Mouse (Mus musculus) fibroblast of lung, adult 2 months (primary cell): Measurements from ENCODE around the gene Tmem175.
A peak's percentile ranks its signal among the peaks of the same experiment; 100 is the strongest.

Experiments
- DNase-seq: peaks from one replicate; pipeline ENCODE4 v3.0.0-alpha.2; 2011; ENCODE audit warnings: low read depth

Tmem175 gene

DNA sequence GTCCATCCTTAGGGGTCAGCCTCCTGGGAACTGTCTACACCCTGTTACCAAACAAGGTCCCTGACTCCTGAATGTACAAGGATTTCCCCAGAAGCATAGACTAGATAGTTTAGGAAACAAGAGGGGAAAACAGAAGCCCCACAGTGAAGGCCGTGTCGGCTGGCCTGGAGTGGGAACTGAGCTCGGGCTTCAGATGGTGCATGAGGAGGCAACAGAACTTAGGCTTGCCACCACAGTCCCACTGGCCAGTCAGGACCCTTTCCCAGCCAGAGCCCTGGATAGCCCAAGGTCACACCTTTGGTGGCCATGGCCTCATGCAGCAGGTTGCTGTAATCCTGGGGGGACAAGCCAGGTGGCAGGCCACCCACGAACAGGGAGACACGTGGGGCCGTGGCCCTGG lies 23.8 kb downstream of the Tmem175 start:
- DNase-seq: no peak

DNA sequence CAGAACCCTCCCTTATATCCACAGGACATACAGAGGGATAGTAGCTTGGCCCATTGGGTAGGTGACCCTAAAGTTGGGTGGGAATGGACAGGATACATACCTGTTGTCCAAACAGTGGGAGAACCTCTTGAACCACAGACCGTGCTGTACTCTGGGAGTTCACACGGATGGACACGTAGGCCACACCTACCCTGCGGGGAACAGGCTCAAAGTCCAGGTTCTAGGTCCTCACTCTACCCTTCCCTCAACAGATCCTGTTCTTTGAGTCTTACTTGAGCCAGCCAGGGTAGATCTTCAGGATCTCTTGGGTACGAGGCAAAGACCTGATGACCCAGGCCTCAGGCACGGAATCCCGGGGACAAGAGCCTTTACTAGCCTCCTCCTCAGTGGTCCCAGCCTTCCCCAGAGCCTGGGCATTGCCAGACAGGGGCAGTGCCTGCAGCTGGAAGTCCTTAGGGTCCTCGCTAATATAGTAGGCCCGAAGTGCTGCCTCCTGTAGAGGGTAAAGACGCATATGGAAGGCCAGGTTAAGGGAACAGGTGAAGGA lies 24.9 kb downstream of the Tmem175 start:
- no peak for DNase-seq

- no peak for DNase-seq
These were observed 25.8 kb downstream of the Tmem175 start for GRCm38 (mm10) chr5:108655381-108655780.

- no peak for DNase-seq
These were observed 26.5 kb downstream of the Tmem175 start for GRCm38 (mm10) chr5:108655891-108656650.

DNA sequence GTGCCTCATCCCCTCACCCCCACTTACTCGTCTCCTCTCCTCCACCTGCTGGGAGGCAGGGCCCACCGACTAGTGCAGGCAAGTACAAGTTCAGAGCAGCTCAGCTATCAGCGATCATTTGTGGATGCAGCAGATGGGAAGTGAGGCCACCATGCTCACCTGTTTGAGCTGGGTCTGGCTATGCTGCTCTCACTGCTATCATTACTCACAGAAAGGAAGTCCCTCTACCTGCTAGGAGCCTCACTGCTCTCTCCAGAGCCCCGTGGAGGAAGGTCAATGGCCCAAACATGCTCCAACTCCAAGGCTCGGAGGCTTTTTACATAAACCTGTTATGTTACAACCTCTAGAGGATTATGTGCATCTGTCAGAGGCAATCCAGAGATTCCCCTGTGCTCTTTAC lies 27.8 kb downstream of the Tmem175 start:
- no peak for DNase-seq

- no peak for DNase-seq
These were observed 29.0 kb downstream of the Tmem175 start for GRCm38 (mm10) chr5:108658611-108659010.

DNA sequence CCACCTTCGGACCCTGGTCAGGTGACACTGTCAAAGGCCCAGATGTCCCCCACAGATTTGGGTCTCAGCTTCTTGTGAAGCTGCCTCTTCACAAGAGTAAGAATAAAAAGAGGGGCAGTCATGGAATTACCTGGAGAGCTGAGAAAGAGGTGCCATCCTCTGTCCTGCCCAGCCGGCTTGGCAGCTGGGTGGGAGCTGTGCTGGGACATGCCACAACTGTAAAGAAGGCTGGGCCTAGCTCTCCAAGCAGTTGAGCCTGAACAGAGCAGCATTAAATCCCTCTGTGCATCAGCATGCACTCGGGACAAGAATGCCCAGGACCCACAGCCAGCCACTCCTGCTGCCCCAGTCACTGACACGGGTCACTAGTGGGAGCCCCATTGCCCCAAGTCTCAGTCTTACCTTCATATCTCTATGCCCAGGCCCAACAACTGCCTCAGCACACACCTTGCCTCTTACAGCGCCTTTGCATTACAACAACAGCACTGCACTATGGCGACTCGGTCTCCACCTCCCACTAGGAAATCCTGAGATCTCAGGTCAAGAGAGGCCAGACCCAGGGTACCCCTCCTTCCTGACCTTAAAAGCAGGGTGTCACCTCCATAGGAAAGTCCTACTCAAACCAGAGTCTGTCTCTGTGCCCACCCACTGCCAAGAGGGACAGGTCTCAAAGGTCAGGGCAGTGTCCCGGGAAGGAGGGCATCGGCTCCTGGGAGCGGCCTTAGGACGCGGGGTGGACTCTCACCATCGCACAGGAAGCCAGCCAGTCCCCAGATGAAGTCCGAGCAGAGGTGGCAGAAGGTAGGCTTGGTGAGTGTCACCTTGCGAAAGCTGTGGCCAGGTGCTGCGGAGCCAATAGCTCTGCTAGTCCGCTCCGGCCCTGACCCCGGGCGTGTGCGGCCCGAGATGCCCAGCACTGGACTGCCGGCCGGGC lies 30.4 kb downstream of the Tmem175 start, which contains the start of gene Idua:
Idua (plus strand) TSS at position 634 of the 934 bp plus-strand sequence.
- no peak for DNase-seq

DNA sequence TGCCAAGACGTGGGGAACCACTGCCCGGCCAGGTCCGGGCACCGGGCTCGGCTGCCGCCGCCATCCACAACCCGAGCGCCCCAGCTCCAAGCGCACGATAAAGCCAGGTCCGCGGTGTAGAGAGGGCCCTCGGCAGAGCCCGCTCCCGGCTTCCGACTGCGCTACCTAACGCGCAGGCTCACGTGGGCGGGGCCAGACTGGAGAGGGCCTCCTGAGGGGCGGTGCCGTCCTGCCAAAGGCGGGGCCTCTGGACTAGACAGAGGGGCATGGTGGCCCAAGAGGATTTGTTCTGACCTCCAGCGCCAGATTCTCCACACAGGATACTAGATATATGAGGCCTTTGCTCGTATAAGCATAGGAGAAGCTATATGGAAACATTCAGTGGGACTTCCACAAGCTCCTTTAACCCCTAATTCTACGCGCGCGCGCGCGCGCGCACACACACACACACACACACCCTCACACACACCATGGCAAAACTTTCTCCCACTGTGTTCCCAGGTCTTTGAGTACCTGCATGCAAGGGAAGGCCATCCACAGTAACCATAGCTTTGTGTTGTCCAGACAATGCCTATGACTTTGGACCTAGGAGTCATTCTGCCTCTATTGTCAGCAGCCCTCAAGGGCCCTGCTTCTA lies 31.2 kb downstream of the Tmem175 start:
- DNase-seq: no peak

DNA sequence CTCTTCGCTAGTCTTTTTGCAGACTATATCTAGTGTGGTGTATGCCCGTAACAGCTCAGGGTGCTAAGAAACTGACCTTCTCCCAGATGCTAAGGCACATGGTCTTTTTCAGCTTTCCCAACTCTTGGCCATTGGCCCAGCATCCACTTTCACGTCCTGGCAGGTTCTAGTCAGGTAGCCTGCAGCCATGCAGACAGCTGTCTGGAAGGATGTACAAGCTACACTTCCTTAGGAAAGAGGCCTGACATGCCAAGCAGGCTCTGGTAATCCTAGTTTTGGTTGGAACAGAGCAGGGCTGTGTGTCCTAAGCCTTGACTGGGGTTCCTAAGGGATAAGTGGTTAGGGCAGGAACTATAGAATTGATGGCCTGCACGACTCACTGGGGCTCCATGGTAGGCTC lies 33.2 kb downstream of the Tmem175 start:
- no peak for DNase-seq

- DNase-seq: no peak
These were observed 35.5 kb downstream of the Tmem175 start for GRCm38 (mm10) chr5:108665066-108665465.

GRCm38 (mm10) chr5:108667370-108667769 lies 37.8 kb downstream of the Tmem175 start:
- no peak for DNase-seq

GRCm38 (mm10) chr5:108668387-108668932 lies 38.9 kb downstream of the Tmem175 start:
- DNase-seq: no peak

- peak; percentile 63 for DNase-seq
These were observed 39.7 kb downstream of the Tmem175 start, which contains the start of gene Dgkq for GRCm38 (mm10) chr5:108668977-108669936. TSS of gene Dgkq (minus strand) at chr5:108669672.

DNA sequence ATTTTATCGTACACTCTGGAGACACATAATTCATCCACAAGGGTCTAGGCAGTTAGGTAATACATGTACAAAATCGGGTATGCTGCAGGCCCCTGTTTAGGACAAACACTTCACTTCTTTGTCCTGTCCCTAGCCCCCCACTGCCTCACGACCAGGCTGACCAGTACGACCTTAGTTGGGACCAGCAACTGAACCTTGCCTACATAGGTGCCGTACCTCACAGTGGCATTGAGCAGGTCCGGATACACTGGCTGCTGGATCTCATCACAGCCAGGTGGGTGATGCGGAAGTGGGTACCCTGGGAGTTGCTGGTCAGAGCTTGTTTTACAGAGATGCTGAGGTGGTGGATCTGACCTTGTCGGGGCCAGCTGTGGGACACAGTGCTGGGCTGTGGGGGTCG lies 40.4 kb downstream of the Tmem175 start:
- no peak for DNase-seq

GRCm38 (mm10) chr5:108670785-108671184 lies 41.2 kb downstream of the Tmem175 start:
- no peak for DNase-seq

- DNase-seq: no peak
These were observed 42.2 kb downstream of the Tmem175 start for GRCm38 (mm10) chr5:108671757-108672156.

GRCm38 (mm10) chr5:108674624-108675023 lies 45.1 kb downstream of the Tmem175 start:
- DNase-seq: no peak

DNA sequence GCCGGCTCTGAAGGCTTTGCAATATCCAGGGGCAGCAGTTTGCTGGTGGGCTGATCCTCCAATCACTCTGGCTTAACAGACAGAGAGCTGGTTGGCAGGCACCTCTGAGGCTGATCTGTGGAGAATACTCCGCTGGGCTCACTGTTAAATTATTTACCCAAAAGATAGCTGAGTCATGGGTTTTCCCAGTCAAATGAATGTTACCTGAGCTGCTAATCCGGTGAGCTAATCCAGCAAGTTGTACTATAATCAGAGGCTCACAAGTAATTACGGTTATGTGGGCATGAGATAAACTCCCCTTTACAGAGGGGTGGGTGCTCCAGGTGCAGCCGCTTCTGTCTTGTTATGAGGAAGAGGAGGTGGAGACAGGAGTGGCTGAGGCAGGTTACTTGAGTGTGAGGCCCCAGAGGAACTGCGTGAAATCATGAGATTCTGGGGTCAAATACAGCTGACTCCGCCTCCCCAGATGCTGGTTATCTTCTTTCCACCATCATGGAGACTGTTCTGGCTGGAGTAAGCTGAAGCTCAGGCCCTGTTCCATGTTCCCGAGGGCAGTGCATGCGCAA lies 45.8 kb downstream of the Tmem175 start, which contains the start of gene Slc26a1:
Slc26a1 (minus strand) TSS at position 319 of the 566 bp plus-strand sequence.
- no peak for DNase-seq

DNA sequence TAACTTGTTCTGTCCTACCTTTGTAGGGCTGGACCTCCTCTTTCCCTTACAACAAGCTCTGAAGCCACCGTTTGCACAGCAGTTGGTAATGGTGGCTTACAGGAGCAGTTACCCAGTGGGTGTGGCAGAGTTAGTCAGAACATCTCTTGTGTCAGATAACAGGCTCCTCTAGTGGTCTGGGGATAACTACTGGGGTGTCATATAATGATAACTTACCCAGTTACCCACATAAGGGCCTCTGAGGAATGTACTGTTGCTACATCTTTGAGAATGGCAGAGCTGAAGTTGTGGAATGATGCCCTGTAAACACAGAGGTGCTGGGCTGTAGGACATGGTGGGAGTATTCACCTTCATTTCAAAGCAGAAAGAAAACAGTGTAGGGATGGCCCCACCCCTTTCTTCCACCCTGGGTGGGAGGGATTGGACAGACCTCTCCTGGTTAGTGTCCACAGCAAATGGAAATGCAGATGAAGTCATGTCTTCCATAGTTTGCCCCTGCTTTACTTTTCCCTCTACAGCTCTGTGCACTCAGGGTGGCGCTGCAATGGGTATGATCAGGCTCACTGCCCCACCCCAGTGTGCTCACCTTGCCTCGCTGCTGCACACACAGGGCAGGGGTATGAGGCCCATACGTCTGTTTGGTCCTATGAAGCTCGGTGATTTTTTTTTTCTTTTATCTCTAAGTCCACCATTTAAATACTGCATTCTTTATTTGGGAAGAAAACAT lies 47.4 kb downstream of the Tmem175 start:
- DNase-seq: no peak
